Mouse (Mus musculus) cerebellum, postnatal 10 days (tissue): ENCODE measurements around the gene Slco1a6.
"Not testable (repeated sequence)": the region's sequence is repeated elsewhere in the genome, so short reads cannot be mapped to it uniquely, and the experiment has no call there.

Experiments
- DNase-seq, 2 experiments: peaks; one replicate each; pipeline ENCODE4 v3.0.0; 2021; ENCODE audit warnings: mixed read lengths in 2 of 2

Slco1a6 gene

DNA sequence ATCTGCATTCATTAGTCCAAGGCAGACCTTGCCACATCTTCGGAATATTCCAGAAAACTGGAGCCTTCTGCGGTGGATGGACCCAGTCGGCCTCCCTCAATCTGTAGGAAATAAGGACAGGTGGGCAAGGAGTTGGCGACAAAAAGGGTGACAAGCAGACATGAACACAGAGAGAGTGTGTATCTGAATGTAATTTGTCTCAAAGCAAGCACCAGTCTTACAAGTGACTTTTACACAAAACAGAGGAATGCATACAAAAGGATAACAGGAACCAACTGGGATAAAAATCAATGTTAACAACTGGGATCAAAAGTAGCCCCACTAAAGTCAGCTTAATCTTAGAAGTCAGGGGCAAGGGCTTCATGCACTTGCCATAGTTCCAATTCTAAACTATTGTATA lies at the start of gene Slco1a6:
Slco1a6 (minus strand) TSS at position 101 of the 400 bp plus-strand sequence.
- no peak for DNase-seq

DNA sequence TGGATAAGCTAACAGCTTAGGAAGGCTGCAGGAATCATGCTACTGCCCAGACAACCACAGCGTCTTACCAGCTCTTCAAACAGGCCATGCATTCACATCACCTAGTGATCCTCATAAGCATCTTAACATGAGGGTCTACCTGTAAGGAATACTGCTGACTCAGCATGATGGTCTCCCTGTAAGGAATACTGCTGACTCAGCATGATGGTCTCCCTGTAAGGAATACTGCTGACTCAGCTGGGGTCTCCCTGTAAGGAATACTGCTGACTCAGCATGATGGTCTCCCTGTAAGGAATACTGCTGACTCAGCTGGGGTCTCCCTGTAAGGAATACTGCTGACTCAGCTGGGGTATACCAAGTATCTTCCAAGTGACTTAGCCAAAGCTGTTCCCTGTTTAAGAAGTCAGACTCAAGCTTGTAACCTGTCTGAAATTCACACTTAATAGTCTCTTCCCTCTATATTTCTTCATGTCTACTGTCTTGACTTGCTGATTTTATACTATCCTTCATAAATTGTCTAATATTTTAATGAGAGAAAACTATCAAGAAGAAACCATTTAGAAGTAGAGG lies 42.5 kb upstream of the Slco1a6 start:
- not testable (repeated sequence) for DNase-seq

DNA sequence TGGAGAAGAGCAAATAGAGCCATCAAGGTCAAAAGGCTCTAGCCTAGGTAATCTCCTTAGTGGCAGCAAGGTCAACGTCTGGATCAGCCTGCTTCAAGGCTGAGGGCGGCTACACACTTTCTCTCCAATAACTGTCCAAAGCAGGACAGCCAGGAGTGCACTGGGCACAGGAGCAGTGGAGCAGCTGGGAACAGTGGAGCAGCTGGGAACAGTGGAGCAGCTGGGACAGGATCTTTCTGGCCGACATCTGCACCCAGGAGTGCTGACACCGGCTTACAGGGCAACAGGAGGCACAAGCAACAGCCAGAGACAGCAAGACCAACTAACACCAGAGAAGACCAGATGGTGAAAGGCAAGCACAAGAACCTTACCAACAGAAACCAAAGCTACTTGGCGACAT lies 36.7 kb upstream of the Slco1a6 start:
- no peak for DNase-seq

DNA sequence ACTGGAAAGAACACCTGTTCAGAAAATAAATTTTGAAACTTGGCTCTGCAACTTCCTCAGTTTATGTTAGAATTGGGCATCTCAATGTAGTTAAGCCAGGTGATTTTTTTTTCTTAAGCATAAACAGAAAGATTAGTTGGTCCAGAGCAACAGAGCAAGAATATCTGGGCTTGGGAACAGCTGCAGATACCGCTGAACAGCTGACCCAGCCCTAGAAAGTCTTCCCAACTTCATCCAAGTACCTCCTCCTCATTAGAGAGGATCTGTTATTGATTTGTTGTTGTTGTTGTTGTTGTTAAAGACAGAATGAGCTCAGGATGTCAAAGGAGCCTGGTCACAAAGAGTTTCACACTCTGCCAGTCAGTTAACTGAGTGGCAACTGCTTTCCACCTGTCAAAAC lies 31.1 kb upstream of the Slco1a6 start:
- no peak for DNase-seq

DNA sequence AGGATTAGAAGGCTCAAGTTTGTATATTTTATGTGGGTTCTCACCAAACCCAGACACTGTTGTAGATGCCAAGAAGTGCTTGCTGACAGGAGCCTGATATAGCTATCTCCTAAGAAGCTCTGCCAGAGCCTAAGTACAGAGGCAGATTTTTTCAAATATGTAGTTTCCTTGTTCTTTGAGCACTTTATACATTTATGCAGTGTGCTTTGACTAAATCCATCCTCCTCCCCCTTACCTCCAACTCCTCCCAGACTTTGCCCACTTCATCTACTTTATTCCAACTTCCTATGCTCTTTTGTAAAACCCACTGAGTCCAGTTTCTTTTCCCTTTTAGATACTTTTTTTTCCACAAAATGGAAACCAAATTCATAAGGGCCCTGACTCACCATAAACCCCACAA lies 11.8 kb upstream of the Slco1a6 start:
- DNase-seq, result no peak

DNA sequence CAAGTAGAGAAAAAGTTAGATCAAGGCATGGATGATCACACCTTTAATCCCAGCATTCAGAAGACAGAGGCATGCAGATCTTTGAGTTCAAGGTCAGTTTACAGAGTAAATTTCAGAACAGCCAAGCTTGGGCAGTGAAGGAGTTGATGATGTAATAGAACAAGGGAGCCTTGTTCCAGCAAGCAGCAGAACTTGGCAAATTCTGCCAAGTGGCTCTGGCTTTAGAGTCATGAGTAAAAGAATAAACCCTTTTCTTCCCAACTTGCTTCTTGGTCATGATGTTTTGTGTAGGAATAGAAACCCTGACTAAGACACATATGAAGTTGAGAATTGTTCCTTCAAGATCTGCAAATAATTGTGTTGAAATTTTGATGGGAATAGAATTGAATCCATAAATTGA lies 3.5 kb upstream of the Slco1a6 start:
- no peak for DNase-seq

DNA sequence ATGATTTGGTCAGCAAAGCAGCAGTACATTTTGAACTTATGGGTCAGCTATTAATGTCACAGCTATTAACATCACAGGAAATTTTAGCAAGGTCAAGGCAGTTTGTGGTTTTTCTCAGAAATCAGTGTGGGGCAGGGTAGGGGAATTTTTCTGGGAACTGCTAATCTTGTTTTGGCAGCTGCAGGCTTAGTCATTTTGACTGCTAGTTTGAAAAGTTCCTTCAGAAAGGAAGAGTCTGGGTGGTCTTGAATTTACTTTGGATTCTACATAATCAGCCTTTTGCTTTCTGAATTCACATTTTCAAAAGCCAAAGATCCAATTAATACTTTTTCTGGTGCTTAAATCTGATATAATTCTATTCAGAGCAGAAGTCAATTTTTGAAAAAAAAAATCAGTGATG lies 1.4 kb upstream of the Slco1a6 start:
- DNase-seq, result no peak

DNA sequence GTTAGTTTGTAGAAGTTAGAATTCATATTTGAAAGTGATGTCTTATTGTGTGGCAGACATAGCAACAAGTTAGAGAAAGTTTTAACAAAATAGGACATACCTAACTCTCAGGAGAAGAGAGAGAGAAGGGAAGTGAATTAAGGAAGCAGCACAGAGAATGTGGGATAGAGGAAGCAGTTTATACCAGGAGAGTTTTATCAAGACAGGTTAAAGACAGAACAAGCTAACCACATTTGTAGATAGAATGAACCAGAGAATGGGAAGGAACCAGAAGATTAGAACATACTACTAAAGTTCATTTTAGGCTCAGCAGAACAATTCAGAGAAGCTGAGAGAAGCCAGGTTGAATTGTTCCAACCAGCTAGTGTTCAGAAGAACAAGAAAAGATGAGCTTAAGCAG lies 7.8 kb downstream of the Slco1a6 start:
- no peak for DNase-seq

DNA sequence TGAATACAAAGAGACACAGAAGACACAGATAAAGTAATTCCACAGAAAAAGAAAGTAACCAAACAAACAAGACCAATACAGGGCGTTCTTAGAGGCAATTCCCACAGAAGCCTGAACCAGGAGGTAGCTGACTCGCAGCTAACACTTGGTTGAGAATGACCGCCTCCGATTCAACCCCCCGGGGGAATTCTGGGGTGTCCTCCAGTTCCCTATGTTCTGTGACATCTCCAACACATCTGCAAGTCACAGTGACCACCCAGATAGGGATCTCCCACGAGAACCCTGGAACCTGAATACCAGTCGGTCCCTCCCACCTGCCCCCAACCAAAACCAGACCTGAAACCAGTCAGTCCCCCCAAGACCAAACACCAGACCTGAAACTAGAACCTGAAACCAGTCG lies 14.1 kb downstream of the Slco1a6 start:
- DNase-seq, result no peak

DNA sequence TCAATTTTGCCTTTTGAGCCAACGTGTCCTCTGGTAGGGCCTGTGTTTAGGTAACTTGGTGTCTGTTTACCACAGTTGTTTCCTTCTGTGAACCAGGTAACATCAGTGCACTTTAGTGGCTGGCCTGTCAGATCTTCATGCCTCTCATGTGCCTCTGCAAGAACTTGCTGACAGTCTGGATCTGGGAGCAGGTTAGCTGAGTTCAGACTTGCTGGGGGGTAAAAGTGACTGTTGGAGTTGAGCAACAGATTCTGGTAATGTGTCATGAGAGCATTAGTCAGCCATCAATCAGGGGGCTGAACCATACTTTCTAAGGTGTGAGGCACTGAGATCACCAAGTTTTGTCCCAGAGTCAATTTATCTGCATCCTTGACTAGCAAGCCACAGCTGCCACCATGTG lies 16.4 kb downstream of the Slco1a6 start:
- no peak for DNase-seq

DNA sequence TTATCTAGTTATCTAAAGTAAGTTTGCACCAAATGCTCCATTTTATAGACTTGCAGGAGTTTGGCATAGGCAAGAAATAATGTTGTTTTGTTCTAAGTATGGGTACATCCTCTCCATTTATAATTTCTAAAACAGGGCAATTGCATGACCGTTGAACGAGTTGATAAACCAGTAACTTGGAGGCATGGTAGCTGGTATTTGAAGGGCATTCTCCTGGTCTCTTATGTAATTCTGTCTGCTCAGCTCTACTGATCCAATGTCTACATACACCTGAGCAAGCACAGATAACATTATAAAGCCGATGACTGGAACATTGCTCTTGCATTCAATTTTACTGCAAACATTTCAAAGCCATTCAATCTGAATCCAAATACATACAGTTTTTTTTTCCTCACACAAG lies 20.9 kb downstream of the Slco1a6 start:
- DNase-seq, result no peak

DNA sequence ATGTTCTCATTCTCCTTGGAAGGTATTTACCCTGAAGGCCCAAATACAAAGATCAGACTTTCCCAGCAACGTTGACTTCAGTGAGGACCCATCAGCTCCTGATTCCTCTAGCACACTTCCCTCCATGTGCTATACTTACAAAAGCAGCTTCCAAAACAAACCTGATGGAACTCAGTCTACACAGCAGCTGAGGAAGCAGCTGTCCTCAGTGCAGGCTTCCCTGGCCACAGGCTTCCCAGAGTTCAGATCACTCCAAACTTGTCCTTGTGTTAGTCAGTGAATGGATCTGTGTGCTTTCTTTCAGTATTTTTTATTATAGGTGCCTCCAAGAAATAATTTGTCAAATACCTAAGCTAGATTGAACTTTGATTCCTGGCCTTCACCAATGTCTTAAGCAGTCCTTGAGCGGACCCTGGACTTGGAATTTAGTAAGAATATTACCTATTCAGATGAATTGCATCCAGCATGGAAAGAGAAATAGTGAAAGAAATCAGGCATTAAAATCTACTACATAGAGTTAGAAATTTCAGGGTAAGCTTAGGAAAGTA lies 22.4 kb downstream of the Slco1a6 start:
- DNase-seq, result no peak

DNA sequence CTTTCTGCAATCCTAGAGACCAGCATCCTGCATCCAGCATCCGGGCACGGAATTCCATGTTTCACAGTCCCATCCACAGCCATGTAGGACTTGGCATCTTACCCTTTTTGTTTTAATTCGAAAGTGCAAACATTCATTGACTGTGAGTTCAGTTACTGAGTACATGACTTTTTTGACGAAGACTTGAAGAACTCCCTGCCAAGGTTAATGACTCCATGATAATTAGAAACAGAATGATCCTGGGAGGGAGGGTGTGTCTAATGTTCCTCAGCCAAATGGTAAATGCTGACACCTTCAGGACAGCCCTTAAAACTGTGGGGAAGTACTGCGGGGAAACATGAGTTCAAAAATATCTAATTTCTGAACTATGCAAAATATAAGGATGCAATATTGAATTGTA lies 44.9 kb downstream of the Slco1a6 start:
- DNase-seq, result no peak

DNA sequence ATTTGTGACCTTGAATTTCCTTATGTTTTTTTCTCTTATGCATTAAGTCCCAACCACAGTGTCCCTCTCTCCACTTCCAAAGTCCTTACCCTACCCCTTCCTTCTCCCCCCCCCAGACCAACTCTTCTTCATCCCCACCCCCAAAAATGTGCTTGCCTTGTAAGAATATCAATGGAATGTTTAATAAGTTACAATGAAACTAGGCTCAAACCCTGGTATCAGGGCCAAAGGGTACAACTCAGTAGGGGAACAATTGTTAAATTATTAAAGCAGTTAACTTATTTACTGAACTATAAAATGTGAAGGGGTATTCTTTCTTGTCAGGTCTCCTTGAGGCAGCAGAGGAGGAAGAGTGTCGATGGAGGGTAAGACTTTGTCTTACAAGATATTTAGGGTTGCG lies 47.1 kb downstream of the Slco1a6 start:
- no peak for DNase-seq

DNA sequence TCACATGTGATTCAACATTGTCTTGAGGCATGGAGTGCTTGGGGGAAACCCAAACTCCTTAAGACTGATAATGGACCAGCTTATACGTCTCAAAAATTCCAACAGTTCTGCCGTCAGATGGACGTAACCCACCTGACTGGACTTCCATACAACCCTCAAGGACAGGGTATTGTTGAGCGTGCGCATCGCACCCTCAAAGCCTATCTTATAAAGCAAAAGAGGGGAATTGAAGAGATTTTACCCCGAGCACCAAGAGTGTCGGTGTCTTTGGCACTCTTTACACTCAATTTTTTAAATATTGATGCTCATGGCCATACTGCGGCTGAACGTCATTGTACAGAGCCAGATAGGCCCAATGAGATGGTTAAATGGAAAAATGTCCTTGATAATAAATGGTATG lies 54.2 kb downstream of the Slco1a6 start:
- DNase-seq, result not testable (repeated sequence)

DNA sequence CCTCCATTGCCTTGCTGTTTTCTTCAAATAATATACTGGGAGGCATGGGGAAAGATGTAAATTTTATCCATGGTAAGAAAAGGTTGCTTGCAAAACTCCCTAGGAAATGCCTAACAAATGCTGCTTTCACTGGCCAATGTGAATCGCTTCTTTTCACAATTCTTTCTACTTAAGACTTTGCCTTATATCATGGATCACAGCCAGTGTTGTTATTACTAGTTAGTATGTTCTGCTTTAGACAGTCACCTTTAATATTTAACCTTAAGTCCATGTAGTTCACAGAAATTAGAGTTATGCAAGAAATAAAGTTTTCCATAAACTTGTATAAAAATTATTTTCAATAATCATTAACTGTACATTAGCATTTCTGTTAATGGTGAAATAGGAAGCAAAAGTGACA lies 60.0 kb downstream of the Slco1a6 start:
- no peak for DNase-seq

DNA sequence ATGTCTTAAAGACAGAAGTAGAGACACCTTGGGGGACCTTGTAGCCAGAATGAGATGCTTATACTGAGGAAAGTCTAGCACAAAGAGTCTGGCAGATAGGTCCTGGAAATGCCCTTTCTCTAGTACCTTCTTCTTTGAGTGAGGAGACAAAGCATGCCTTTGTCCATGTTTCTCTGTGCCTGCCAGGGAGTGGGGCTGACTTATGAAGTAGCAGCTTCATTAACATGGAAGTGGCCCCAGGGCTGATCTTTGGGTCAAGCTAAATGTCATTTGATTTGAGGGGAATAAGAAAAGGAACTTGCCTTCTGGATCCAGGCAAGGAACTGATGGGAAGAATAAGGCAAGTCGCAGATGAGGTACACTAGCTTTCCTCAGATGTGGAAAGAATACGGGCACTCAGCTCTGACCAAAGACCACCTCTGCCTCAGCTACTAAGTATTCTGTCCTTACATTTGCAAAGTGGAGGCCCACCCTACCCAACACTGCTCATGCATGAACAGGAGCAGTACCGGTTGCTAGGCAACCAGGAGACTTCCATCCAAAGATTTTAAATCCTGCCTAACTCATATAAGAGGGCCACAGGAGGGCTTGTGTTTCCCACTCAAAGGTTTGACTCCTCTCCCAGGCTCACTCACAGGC lies 96.5 kb downstream of the Slco1a6 start:
- peak in 1 of 2 experiments; percentile 4 for DNase-seq

DNA sequence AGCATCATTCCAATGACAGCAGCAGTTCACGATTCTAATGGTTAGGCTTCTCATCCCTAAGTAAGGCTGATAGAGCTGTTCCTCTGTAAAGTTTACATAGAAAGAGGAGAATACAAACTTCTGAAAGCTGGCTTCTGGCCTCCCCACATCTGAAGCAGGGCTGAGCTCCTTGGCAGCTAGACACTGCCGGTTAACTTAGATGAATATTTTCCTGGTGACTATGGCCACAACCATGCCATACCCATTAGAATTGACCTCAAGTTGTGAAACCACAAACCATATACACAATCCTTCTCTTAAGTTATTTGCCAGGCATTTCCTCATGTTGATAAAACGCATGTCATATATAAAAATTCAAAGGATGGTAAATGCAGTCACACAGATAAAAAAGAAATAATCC lies 117.2 kb downstream of the Slco1a6 start:
- DNase-seq, result no peak

DNA sequence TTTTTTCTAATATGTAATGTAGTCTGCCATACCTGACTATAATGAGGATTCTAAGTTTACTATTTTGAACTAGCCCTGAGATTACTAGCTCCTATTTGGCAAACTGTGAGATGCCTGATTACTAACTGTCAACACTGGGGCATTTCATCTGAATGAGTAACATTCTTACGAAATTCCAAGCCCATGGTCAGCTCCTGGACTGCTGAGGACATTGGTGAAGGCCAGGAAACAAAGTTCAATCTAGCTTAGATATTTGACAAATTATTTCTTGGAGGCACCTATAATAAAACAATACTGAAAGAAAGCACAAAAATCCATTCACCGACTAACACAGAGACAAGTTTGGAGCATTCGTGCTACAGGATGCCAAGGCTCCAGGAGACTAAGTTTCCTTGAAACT lies 150.0 kb downstream of the Slco1a6 start:
- DNase-seq, result not testable (repeated sequence)

DNA sequence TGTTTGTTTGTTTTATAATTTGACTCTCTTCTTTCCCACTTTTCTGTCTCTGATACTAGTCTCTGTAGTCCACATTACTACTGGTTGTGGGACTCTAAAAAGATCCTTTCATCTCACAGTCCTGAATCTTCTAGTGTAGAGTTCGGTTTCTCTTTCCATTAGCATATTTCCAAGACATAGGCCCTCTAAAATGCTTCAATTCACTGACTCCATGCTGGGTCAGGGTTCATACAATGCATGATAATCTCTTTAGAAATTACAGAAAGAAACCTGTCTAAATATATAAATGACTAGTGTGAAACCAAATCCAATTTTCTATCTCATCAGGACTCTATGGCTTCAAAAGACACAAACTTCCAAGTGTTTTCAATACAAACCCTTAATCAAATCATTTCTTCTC lies 160.6 kb downstream of the Slco1a6 start:
- no peak for DNase-seq

DNA sequence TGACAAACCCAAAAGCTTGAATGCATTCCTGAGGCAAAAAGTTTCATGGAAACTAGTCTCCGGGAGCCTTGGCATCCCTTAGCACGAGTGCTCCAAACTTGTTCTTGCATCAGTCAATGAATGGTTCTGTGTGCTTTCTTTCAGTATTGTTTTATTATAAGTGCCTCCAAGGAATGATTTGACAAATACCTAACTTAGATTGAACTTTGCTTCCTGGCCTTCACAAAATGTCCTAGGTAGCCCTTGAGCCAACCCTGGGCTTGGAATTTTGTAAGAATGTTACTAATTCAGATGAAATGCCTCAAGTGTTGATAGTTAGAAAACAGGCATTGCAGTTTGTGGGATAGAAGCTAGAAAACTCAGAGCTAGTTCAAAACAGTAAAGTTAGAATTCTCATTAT lies 162.6 kb downstream of the Slco1a6 start:
- DNase-seq, result no peak

DNA sequence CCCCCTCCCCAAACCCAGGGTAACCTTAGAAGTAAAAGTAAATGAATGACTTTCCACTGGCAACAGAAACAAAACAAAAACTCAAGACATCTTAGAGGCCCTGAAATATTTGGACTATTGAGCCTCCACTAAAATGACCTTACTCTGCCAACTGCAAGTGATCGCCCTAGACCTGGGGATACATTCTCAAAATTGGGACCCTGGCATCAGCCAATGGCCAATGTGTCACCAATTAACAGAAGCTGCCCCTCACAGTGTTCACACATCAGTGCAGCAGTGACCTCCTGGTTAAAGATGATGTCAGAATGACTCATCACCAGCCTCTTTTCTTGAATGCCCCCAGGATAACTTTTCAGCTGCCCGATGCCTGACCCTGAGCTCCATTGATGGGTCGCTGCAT lies 166.4 kb downstream of the Slco1a6 start:
- DNase-seq, result no peak

DNA sequence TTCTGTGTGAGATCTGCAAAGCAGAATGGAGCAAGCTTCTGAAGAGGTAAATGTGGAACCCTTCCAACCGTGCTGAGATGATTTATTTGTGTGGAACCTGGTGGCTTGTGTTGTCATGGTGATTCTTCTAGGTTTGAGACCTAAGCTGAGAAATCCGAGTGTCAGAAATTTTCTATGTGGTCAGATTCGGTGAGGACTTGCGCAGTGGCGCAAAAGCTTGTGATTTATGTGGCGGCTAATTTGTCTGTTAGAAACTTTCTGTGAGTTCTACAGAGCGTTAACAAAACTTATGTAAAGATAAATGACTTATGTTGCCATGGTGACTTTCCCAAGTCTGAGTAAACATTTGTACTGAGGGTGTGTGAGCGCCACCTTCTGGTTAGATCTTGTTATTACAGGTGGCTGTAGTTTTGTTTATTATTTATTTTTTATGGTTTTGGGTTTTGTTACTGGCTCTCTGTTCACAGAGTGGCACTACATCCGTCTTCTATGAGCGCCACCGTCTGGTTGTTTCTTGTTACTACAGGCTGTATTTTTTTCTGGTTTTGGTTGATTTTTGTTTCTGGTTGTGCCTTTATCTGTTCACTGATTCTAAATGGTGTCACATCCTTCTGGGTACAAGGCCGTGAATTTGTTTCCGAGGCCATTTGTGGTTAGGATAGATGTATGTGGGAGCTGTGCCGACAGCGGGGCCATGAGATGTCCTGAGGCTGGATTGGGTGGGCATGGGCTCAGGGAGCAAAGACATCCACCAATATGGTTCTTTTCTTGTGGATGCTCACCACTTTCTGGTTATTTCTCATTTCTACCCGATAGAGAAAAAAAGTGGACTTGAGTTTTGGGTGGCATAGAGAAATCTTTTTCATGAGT lies 167.8 kb downstream of the Slco1a6 start:
- peak; percentile 38 to 59 for DNase-seq

DNA sequence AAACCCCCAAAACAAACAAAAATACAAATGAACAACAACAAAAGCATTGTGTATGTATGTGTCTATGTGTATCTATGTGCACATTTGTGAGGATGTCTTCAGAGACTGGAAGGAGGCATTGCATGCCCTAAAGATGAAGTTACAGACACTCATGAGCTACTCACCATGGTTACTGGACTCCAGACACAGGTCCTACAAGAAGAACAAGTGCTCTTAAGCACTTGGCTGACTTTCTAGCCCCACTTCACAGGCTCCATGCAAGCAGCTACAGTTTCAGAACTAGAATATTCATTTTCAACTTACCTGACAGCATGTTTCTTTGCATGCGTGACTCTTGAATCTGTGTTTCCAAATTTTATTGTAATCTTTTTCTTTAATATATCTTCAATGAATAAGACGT lies 172.6 kb downstream of the Slco1a6 start:
- no peak for DNase-seq
